Comparison of ENCODE assay signal across 8 mouse cellular contexts in the genomic region with DNA sequence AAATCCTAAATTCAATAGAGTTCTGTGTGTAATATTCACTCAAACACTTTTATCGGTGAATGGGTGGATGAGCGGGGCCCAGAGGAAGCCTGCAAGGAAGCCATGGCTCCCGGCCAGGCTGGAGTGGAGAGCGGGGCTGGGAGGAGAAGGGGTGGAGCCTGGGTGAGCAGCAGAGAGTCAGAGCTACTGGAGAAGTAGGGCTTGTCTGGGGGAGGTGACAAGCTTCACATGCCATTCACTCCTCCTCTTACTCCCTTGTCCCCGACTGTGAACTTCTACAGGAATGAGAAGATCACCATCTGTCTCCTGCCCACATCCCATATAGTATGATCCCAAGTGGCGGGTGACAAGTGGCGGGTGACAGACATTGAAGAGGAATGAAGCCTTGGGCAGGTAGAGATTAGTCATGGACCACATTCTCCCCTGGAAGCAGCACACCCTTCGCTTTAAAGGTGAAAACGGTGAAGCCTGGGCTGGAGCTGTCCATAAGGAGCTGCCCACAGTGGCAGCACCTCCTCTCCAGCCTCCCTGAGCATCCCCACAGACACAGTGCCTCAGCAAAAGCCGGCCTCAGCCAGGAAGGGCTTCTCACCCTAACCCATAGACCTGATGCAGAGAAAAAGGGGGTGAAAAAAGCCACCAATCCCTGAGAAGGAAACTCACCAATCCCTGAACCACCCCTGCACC.
DNase-seq lines count a peak whose midpoint lies in the region; ATAC-seq and TF ChIP-seq lines count a peak whose summit lies in the region.

No protein-coding gene starts in this region.

- 59% methylated on average over 10 of the region's 10 CpGs for WGBS in hindbrain, postnatal 0 days
- WGBS in hindbrain, embryonic 10.5 days, result 71% methylated on average over 10 of the region's 10 CpGs
- 41% methylated on average over 10 of the region's 10 CpGs for WGBS in heart, embryonic 10.5 days

- no peak overlapping the region for H3K9ac ChIP-seq in hindbrain, postnatal 0 days (replicated peaks; ENCODE audit: low read length)

- DNase-seq in hindbrain, postnatal 0 days (ENCODE audit: low spot score), result peak; percentile 55
- no peak for DNase-seq in hindbrain, embryonic 10.5 days (ENCODE audit: low spot score)
- peak; percentile 86 for DNase-seq in cerebellum, adult 9-11 months
- DNase-seq in heart, embryonic 10.5 days (ENCODE audit: low spot score), result no peak
- DNase-seq in kidney, postnatal 10 days, result peak; percentile 92
- peak; percentile 78 for DNase-seq in lung, postnatal 14 days
- DNase-seq in c-Kit-positive CD71-positive TER-119-positive erythroid progenitor cells, embryonic 14.5 days (ENCODE audit: low spot score), result no peak
- no peak for DNase-seq in thymus, postnatal 36 days

- H3K4me1 ChIP-seq in hindbrain, postnatal 0 days (ENCODE audit: insufficient read depth, low read length), result 0 out of 2 replicates have a peak, but pooled peaks cover 5% of the 10 kb centered on the region
- H3K4me1 ChIP-seq in hindbrain, embryonic 10.5 days (replicated peaks), result no peaks in the 10 kb centered on the region
- H3K4me1 ChIP-seq in heart, embryonic 10.5 days, result peaks cover 11% of the 10 kb centered on the region

- TF ChIP-seq CTCF in hindbrain, postnatal 0 days (IDR thresholded peaks at IDR 0.05; ENCODE audit: low read depth), result no peak

- H3K9me3 ChIP-seq in hindbrain, postnatal 0 days (ENCODE audit: low read length), result no peaks in the 10 kb centered on the region
- H3K9me3 ChIP-seq in hindbrain, embryonic 10.5 days, result no peaks in the 10 kb centered on the region
- no peaks in the 10 kb centered on the region for H3K9me3 ChIP-seq in heart, embryonic 10.5 days

- peak; percentile 56; the same call in 1 of the 2 replicates for ATAC-seq in hindbrain, postnatal 0 days

- no peaks in the 10 kb centered on the region for H3K27me3 ChIP-seq in hindbrain, postnatal 0 days (ENCODE audit: insufficient read depth, low read length)
- H3K27me3 ChIP-seq in hindbrain, embryonic 10.5 days (ENCODE audit: insufficient read depth, poor library complexity, severe bottlenecking), result no peaks in the 10 kb centered on the region
- H3K27me3 ChIP-seq in heart, embryonic 10.5 days (ENCODE audit: insufficient read depth, poor library complexity, severe bottlenecking), result no peaks in the 10 kb centered on the region

- no peak overlapping the region for H3K4me2 ChIP-seq in hindbrain, postnatal 0 days (ENCODE audit: low read depth, low read length)

- H3K4me3 ChIP-seq in hindbrain, postnatal 0 days (ENCODE audit: low read length), result no peak overlapping the region
- H3K4me3 ChIP-seq in hindbrain, embryonic 10.5 days, result no peak overlapping the region
- H3K4me3 ChIP-seq in heart, embryonic 10.5 days, result no peak overlapping the region

- H3K27ac ChIP-seq in hindbrain, postnatal 0 days, result no peak overlapping the region
- no peak overlapping the region for H3K27ac ChIP-seq in hindbrain, embryonic 10.5 days
- H3K27ac ChIP-seq in heart, embryonic 10.5 days, result peak overlapping the region; percentile 37; the same call in 1 of the 2 replicates

- peaks cover 8% of the 10 kb centered on the region; the same call in 1 of the 2 replicates for H3K36me3 ChIP-seq in hindbrain, postnatal 0 days (ENCODE audit: insufficient read depth, low read length)
- H3K36me3 ChIP-seq in hindbrain, embryonic 10.5 days, result no peaks in the 10 kb centered on the region
- no peaks in the 10 kb centered on the region for H3K36me3 ChIP-seq in heart, embryonic 10.5 days

Comparison
In these comparisons a context has a peak if more than half of its experiments do, and no peak if none do; other contexts are left out.
1. DNase-seq: peak in hindbrain, postnatal 0 days (single experiment), cerebellum, adult 9-11 months (single experiment), kidney, postnatal 10 days (single experiment) and lung, postnatal 14 days (single experiment); none in hindbrain, embryonic 10.5 days (single experiment), heart, embryonic 10.5 days (single experiment), c-Kit-positive CD71-positive TER-119-positive erythroid progenitor cells, embryonic 14.5 days (single experiment) and thymus, postnatal 36 days (0 of 2).